Mouse (Mus musculus) ES-CJ7 (cell line): Measurements from ENCODE around the gene Rnf13.

Source experiments
- DNase-seq: peaks from one replicate; pipeline ENCODE4 v3.0.0; 2011; ENCODE audit warnings: low read depth, low spot score

Rnf13 gene

GRCm38 (mm10) chr3:57845786-57846661 lies 110.2 kb downstream of the Rnf13 start:
- peak; percentile 37 for DNase-seq

DNA sequence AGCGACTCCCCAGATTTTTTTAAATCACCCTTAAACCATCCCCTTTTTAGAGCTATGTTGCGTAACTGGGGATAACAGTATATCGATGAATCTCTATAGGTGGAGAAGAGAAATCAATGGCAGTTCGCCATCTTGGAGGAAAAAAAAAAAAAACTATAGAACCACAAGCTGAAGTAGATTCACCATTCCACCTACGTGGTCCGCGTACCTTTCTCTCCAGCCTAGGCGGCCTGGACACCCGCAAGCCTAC lies 110.7 kb downstream of the Rnf13 start:
- DNase-seq, result peak; percentile 46

DNA sequence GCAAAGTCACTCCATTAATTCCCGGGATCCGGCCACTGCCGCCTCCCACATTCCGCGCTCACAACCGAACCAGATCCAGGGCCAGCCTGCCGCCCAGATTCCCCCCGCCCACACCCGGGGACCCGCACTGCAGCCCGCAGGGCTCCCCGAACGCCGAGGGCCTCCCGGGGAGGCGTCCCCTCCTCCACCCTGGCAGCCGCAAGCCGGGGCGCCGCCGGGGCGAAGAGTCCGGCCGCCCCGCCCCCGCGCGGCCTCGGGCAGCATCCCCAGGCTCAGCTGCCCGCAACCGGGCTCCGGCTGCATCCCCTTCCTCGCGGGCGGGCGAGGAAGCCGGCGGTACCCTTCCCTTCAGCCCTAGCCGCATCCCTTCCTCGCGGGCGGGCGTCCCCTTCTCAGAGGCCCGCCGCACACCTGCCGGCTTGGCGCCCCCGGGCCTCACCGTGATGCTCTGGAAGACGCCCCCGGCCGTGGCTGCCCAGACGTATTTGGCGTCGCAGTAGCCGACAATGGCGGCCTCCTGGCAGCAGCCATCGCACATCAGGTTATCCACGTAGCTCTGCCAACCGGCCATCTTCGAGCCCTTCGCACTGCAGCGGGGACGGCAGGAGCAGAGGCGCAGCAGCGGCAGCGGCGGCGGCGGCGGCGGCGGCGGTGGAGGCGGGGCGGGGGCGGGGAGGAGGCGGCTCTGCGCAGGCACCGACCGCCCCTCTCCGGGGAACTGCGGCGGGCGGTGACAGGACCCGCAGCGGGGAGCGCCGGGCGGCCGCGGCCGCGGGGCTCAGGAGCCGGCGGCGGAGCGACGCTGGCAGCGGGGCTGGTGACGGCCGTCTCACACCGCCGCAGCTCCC lies 111.3 kb downstream of the Rnf13 start:
- DNase-seq, result peak; percentile 41

GRCm38 (mm10) chr3:57847760-57848185 lies 111.9 kb downstream of the Rnf13 start, which contains the start of gene Pfn2:
Gene Pfn2, minus strand, starts transcription at chr3:57848079.
- peak; percentile 63 for DNase-seq

GRCm38 (mm10) chr3:57882945-57883344 lies 147.1 kb downstream of the Rnf13 start:
- no peak for DNase-seq
